Mouse (Mus musculus) cerebellum, postnatal 36 days (tissue): ENCODE data around the gene Spsb1.

ENCODE experiments used
- DNase-seq, 2 experiments: peaks; one replicate each; pipeline ENCODE4 v3.0.0; 2021 to 2022; ENCODE audit warnings: mixed read lengths in 2 of 2

The Spsb1 gene

GRCm38 (mm10) chr4:149912451-149912850 lies 42.4 kb downstream of the Spsb1 start:
- DNase-seq = no peak

- DNase-seq = no peak
Observed at GRCm38 (mm10) chr4:149910558-149910957, 44.3 kb downstream of the Spsb1 start.

DNA sequence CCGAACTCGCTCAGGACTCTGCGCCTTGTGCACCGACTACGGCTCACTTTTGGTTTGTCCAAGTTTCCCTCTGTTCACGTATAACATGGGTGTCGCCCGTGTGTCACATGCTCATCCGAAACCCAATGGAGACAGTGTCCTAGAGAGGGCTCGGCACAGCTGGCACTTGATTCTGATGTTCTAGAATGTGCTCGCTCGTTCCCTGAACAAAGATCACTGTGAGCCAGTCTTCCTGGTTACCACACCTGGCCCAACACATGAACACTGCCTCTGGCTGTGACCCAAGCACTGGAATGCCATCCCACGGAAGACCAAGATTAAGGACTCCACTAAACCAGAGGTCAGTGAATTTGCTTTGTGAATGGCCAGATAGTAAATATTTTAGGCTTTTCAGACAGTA lies 45.3 kb downstream of the Spsb1 start:
- DNase-seq = no peak

GRCm38 (mm10) chr4:149908923-149909322 lies 45.9 kb downstream of the Spsb1 start:
- no peak for DNase-seq

GRCm38 (mm10) chr4:149907656-149908055 lies 47.2 kb downstream of the Spsb1 start:
- no peak for DNase-seq

GRCm38 (mm10) chr4:149906921-149907320 lies 47.9 kb downstream of the Spsb1 start:
- DNase-seq = no peak

GRCm38 (mm10) chr4:149905302-149905974 lies 49.4 kb downstream of the Spsb1 start:
- no peak for DNase-seq

- no peak for DNase-seq
Observed at GRCm38 (mm10) chr4:149903026-149903425, 51.8 kb downstream of the Spsb1 start.

- no peak for DNase-seq
Observed at GRCm38 (mm10) chr4:149901349-149901782, 53.5 kb downstream of the Spsb1 start.

- no peak for DNase-seq
Observed at GRCm38 (mm10) chr4:149897661-149898260, 57.1 kb downstream of the Spsb1 start.

DNA sequence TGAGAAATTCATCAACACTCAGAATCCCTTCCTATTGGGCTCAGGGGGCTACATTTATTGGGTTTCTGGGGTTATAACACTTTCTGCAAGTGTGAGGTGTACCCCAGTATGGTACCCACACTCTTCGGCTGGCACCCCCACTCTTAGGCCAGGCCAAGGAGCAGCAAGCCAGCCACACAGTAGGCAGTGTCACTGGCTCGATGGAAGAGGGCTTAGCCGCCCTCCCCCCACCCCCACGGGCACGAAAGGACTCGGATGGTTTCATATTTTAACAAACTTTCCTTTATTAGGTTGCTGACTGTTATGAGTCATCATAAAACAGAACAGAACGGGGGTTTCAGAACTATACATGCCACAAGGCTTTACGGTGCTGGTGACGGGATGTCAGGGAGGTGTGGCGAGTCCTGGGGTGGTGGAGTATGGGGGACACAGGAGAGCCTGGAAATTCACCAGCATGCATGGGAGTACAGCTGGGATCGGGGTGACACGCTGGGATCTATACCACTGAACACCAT lies 58.8 kb downstream of the Spsb1 start:
- no peak for DNase-seq

GRCm38 (mm10) chr4:149895226-149895625 lies 59.6 kb downstream of the Spsb1 start:
- no peak for DNase-seq

DNA sequence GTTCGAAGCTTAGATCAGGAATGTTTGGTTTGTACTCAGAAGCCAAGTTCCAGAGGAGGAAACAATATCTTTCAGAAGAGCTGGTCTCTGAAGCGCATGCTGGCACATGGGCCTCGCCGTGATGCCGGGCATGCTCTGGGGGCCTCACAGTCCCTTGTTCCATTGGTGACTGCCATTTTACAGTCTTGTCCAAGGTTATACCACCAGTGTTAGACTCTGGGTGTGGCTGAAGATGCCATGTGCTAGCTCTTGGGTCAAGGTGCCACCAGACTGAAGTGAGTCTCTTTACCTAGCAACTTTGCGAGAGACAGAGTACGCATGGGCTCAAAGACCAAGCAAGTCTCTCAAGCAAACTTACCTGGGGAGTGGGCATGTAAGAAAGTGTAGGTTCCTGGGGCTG lies 60.5 kb downstream of the Spsb1 start:
- no peak for DNase-seq

GRCm38 (mm10) chr4:149893611-149894151 lies 61.2 kb downstream of the Spsb1 start:
- peak; percentile 46 to 49 for DNase-seq

- DNase-seq = no peak
Observed at GRCm38 (mm10) chr4:149891172-149891960, 63.5 kb downstream of the Spsb1 start.

DNA sequence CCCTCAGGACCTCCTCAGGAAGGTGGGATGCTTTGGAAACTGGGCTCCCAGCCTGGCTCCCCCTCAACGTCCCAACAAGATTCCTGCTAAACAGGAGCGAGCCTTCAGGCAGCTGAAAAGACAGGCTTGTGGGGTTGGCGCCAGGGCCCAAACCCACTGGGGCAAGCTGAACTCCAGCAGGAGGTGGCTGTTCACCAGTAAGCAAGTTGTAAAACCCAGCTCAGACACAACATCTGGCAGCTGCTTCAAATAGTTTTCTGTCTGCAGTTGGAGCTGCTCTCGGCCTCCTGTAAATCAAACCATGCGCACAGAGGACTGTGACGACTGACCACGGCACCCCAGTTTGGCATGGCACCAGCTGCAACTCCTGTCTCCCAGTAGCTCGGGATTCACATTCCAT lies 64.3 kb downstream of the Spsb1 start:
- DNase-seq = no peak

GRCm38 (mm10) chr4:149889851-149890250 lies 65.0 kb downstream of the Spsb1 start:
- DNase-seq = peak in 1 of 2 experiments; percentile 23

- no peak for DNase-seq
Observed at GRCm38 (mm10) chr4:149888736-149889470, 65.9 kb downstream of the Spsb1 start.

DNA sequence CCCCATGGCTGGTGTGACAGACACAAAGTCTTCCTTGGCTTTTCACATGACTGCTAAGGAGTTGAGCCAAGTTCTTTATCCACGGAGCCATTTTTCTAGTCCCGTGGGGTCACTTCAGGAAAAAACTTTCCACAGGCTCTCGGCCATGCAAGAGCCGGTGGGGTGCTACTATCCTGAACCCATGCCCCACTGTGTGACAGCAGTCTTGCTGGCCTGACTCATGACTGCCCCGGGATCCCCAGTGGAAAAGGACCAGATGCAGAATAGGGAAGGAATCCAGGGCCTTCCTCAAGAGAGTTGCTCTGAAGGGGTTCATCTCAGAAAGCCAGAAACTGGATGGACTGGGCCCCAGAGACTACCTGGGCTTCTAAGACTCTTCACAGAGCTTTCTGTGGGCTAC lies 66.7 kb downstream of the Spsb1 start:
- no peak for DNase-seq

GRCm38 (mm10) chr4:149886298-149887271 lies 68.3 kb downstream of the Spsb1 start:
- no peak for DNase-seq

- peak in 1 of 2 experiments; percentile 27 for DNase-seq
Observed at GRCm38 (mm10) chr4:149883990-149884389, 70.9 kb downstream of the Spsb1 start.
